Mouse (Mus musculus): ENCODE results near the gene Masp1. TPM values are rescaled to one million over a fixed set of nuclear protein-coding genes. Genes with fewer than 3 reads are reported as not detected.

Gene Masp1
- total RNA-seq (2014; rRNA removed) (71.1 and 83.3 TPM in 2 replicates), polyA plus RNA-seq (2012; rRNA removed) (53.7 and 61.3 TPM in 2 replicates)

DNA sequence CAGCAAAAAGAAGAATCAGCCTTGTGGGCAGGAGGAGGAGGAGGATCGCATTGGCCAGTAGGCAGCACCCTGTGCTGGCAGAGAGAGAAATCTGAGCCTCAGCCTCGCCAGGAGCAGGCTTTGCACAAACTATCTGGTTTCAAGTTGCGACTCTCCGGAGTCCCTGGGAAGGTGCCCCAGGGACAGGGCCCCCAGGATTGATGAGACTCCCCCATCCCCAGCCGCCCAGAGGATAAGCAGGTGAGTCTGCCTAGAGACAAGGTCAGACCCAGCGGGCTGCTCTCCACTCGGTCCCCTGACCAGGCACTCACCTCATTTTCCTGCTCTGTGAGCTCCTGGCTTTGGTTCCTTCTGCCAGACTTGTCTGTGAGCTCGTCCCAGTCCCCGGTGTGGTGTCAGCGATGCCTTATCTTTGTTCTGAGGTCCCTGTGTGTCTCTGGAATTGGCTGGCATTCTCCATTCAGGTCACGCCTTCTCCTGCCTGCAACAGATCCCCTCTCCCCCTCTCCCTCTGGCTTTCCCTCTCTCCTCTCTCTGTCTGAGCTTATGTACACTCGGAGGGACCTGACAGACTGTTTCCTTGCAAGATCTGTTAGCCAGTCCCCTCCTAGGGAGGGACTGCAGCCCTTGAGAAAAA, at the start of gene Masp1, which contains the start of gene Rtp4:
Masp1 (minus strand) TSS at position 581 of the 637 bp plus-strand sequence.
Rtp4 (plus strand) TSS at position 57 of the 637 bp plus-strand sequence.
- peak within 1 kb of the TSS; percentile 96 for H3K27ac ChIP-seq (replicated peaks; ENCODE audit: insufficient read depth, low read depth, low read length)
- peak within 1 kb of the TSS; percentile 84 for H3K4me3 ChIP-seq (ENCODE audit: insufficient read depth, low read depth, low read length)
- H3K27me3 ChIP-seq (ENCODE audit: control insufficient read depth, insufficient read depth, low read length) = no peaks in the 10 kb centered on the region
- H3K36me3 ChIP-seq (ENCODE audit: control insufficient read depth, insufficient read depth, low read length) = peaks cover 9% of the 10 kb centered on the region
- peak within 1 kb of the TSS; percentile 92 for H3K9ac ChIP-seq (ENCODE audit: low read depth, low read length)
- H3K4me1 ChIP-seq (ENCODE audit: control insufficient read depth, insufficient read depth, low read length) = peaks cover 38% of the 10 kb centered on the region
- WGBS = 1% methylated on average over 12 of the region's 12 CpGs
- peaks cover 19% of the 10 kb centered on the region; the same call in 1 of the 2 replicates for H3K79me2 ChIP-seq (ENCODE audit: control insufficient read depth, insufficient read depth, low read length)
- TF ChIP-seq POLR2A (IDR thresholded peaks at IDR 0.05; ENCODE audit: extremely low read depth, insufficient read depth, low read length) = peak; percentile 28; the same call in 1 of the 2 replicates
- no peak for TF ChIP-seq CTCF (IDR thresholded peaks at IDR 0.05; ENCODE audit: low read depth, low read length)
- peak; percentile 91 for DNase-seq (ENCODE audit: extremely low read depth, low read depth, low spot score)

DNA sequence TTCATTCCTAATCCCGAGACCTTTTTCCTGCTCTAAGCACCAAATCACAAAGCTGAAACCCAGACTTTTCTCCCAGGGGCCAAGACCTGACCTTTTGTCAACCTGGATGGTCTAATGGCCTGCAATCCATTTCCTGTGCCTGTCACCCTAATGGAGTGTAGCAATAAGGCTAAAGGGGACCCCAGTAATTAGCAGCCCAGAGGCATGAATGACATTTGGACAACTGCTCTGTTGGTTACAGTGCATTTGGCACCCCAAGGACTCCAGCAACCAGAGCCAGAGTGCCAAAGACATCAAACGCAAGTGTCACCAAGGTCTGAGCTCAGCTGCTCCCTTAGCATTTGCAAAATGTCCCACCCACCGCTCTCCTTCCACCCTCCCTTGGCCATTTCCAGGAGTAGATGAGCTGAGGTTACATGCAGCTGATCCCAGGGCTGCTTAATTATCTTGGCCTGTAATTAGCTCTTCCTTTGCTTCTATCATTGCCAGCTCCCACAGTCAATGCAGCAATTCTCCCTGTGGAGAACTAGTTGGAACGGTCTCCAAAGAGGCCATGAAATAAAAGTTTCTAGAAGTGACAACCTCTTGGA, 47.8 kb upstream of the Masp1 start:
- H3K4me3 ChIP-seq (ENCODE audit: insufficient read depth, low read depth, low read length) = no peak overlapping the region
- no peaks in the 10 kb centered on the region for H3K79me2 ChIP-seq (ENCODE audit: control insufficient read depth, insufficient read depth, low read length)
- TF ChIP-seq CTCF (IDR thresholded peaks at IDR 0.05; ENCODE audit: low read depth, low read length) (no peak), POLR2A (IDR thresholded peaks at IDR 0.05; ENCODE audit: extremely low read depth, insufficient read depth, low read length) (no peak)
- H3K4me1 ChIP-seq (ENCODE audit: control insufficient read depth, insufficient read depth, low read length) = no peaks in the 10 kb centered on the region
- peak; percentile 25 for DNase-seq (ENCODE audit: extremely low read depth, low read depth, low spot score)
- peaks cover 6% of the 10 kb centered on the region; the same call in 1 of the 2 replicates for H3K36me3 ChIP-seq (ENCODE audit: control insufficient read depth, insufficient read depth, low read length)
- no peak overlapping the region for H3K9ac ChIP-seq (ENCODE audit: low read depth, low read length)
- 82% methylated on average over 4 of the region's 4 CpGs for WGBS
- no peaks in the 10 kb centered on the region for H3K27me3 ChIP-seq (ENCODE audit: control insufficient read depth, insufficient read depth, low read length)
- H3K27ac ChIP-seq (replicated peaks; ENCODE audit: insufficient read depth, low read depth, low read length) = no peak overlapping the region

DNA sequence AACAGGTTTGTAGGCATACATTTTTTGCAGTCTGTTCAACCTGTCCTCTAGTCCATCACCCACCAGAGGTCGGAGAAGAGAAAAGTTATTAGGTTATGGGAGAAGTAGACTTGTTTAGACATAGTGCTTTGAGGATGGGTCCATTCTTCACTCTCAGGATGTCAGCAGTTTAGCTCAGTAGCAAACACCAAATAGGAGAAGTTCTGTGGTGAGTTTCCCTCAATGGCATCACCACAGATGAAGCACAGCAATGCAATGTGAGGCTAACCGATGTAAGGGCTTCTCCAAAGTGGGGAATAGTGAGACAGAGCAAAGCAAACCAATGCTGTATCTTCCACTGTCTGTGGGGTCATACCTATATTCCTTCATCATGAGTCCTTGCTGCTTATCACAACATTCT, 37.1 kb upstream of the Masp1 start:
- Histone ChIP-seq H3K4me3 (ENCODE audit: insufficient read depth, low read depth, low read length) (no peak overlapping the region), H3K27ac (replicated peaks; ENCODE audit: insufficient read depth, low read depth, low read length) (no peak overlapping the region), H3K79me2 (ENCODE audit: control insufficient read depth, insufficient read depth, low read length) (no peaks in the 10 kb centered on the region), H3K36me3 (ENCODE audit: control insufficient read depth, insufficient read depth, low read length) (peaks cover 12% of the 10 kb centered on the region; the same call in 1 of the 2 replicates), H3K27me3 (ENCODE audit: control insufficient read depth, insufficient read depth, low read length) (no peaks in the 10 kb centered on the region), H3K9ac (ENCODE audit: low read depth, low read length) (no peak overlapping the region), H3K4me1 (ENCODE audit: control insufficient read depth, insufficient read depth, low read length) (no peaks in the 10 kb centered on the region; the same call in 1 of the 2 replicates)
- WGBS = 87% methylated on average over 2 of the region's 2 CpGs
- no peak for TF ChIP-seq CTCF (IDR thresholded peaks at IDR 0.05; ENCODE audit: low read depth, low read length)
- no peak for TF ChIP-seq POLR2A (IDR thresholded peaks at IDR 0.05; ENCODE audit: extremely low read depth, insufficient read depth, low read length)
- DNase-seq (ENCODE audit: extremely low read depth, low read depth, low spot score) = no peak

DNA sequence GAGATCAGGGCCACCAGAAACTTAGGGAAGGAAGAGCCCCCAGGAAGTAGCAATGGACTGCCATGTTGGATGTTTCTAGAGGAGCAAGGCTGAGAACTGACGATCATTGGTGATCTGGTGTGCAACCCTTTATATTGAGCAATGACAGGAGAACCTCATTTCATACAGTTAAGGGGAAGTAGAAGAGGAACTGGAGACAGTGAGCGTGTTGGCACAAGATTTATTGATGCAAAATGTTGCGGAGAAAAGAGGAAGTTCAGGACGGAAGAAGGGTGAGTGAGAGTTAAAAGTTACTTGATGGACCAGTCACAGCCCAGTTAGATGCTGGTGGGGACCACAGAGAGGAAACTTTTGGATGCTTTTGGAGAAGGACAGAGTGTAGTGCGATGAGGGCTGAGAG, 36.6 kb upstream of the Masp1 start:
- DNase-seq (ENCODE audit: extremely low read depth, low read depth, low spot score) = peak; percentile 43
- Histone ChIP-seq H3K4me3 (ENCODE audit: insufficient read depth, low read depth, low read length) (no peak overlapping the region), H3K27me3 (ENCODE audit: control insufficient read depth, insufficient read depth, low read length) (no peaks in the 10 kb centered on the region), H3K4me1 (ENCODE audit: control insufficient read depth, insufficient read depth, low read length) (no peaks in the 10 kb centered on the region), H3K27ac (replicated peaks; ENCODE audit: insufficient read depth, low read depth, low read length) (no peak overlapping the region), H3K9ac (ENCODE audit: low read depth, low read length) (no peak overlapping the region), H3K36me3 (ENCODE audit: control insufficient read depth, insufficient read depth, low read length) (peaks cover 12% of the 10 kb centered on the region; the same call in 1 of the 2 replicates), H3K79me2 (ENCODE audit: control insufficient read depth, insufficient read depth, low read length) (no peaks in the 10 kb centered on the region)
- 84% methylated on average over 5 of the region's 5 CpGs for WGBS
- TF ChIP-seq CTCF (IDR thresholded peaks at IDR 0.05; ENCODE audit: low read depth, low read length) = no peak
- no peak for TF ChIP-seq POLR2A (IDR thresholded peaks at IDR 0.05; ENCODE audit: extremely low read depth, insufficient read depth, low read length)

DNA sequence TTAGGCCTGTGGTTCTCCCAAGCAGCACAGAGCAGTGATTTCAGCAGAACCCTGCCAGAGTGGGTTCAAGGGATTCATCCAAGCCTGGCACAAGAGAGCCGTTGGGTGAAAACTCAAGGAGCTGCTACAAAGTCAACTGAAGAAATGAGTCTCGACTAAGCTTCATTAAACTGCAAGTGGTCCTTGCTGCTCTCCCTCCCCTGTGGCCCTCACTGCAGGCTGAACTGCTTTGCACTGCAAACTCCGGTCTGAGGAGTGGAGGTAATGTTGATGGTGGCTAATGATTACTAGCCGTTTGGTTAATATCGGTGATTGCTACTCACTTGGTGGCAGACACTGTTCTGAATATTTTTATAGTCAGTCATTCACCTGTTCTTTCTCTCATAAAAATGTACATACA, 34.1 kb upstream of the Masp1 start:
- TF ChIP-seq CTCF (IDR thresholded peaks at IDR 0.05; ENCODE audit: low read depth, low read length) (no peak), POLR2A (IDR thresholded peaks at IDR 0.05; ENCODE audit: extremely low read depth, insufficient read depth, low read length) (no peak)
- no peak for DNase-seq (ENCODE audit: extremely low read depth, low read depth, low spot score)
- WGBS = 83% methylated on average over 5 of the region's 5 CpGs
- no peak overlapping the region for H3K4me3 ChIP-seq (ENCODE audit: insufficient read depth, low read depth, low read length)
- peaks cover 11% of the 10 kb centered on the region; the same call in 1 of the 2 replicates for H3K36me3 ChIP-seq (ENCODE audit: control insufficient read depth, insufficient read depth, low read length)
- H3K4me1 ChIP-seq (ENCODE audit: control insufficient read depth, insufficient read depth, low read length) = no peaks in the 10 kb centered on the region
- H3K27ac ChIP-seq (replicated peaks; ENCODE audit: insufficient read depth, low read depth, low read length) = no peak overlapping the region
- H3K9ac ChIP-seq (ENCODE audit: low read depth, low read length) = no peak overlapping the region
- H3K27me3 ChIP-seq (ENCODE audit: control insufficient read depth, insufficient read depth, low read length) = no peaks in the 10 kb centered on the region
- no peaks in the 10 kb centered on the region; the same call in 1 of the 2 replicates for H3K79me2 ChIP-seq (ENCODE audit: control insufficient read depth, insufficient read depth, low read length)

All from liver, adult 2 months (tissue).